Mouse (Mus musculus): ENCODE measurements around the gene Serpinf1. TPM values are rescaled to one million over a fixed set of nuclear protein-coding genes. Genes with fewer than 3 reads are reported as not detected.

Gene Serpinf1
- total RNA-seq, 2 experiments from 2014 or later = 55.5 to 168 TPM

GRCm38 (mm10) chr11:75453991-75454930 is 31.8 kb upstream of the Serpinf1 start, which contains the start of gene Wdr81:
Gene Wdr81, minus strand, starts transcription at chr11:75454717.
- peak; percentile 62 for TF ChIP-seq CTCF (IDR thresholded peaks at IDR 0.05)
- intact Hi-C loops (cut with DNase I) = no loop called here
- H3K27ac ChIP-seq = peak within 1 kb of the TSS; percentile 88
- peak; percentile 93 for DNase-seq
- H3K4me3 ChIP-seq = peak within 1 kb of the TSS; percentile 88

GRCm38 (mm10) chr11:75452812-75453557 is 30.5 kb upstream of the Serpinf1 start:
- intact Hi-C loops (cut with DNase I) = no loop called here
- no peak for DNase-seq
- Histone ChIP-seq H3K4me3 (peak overlapping the region; percentile 88; the same call in 1 of the 2 replicates), H3K27ac (no peak overlapping the region)
- no peak for TF ChIP-seq CTCF (IDR thresholded peaks at IDR 0.05)

GRCm38 (mm10) chr11:75452081-75452480 is 29.6 kb upstream of the Serpinf1 start:
- Histone ChIP-seq H3K4me3 (no peak overlapping the region), H3K27ac (no peak overlapping the region)
- intact Hi-C loops (cut with DNase I) = no loop called here
- no peak for TF ChIP-seq CTCF (IDR thresholded peaks at IDR 0.05)
- DNase-seq = no peak

GRCm38 (mm10) chr11:75450936-75451335 is 28.4 kb upstream of the Serpinf1 start:
- TF ChIP-seq CTCF (IDR thresholded peaks at IDR 0.05) = no peak
- no peak for DNase-seq
- intact Hi-C loops (cut with DNase I) = no loop called here
- Histone ChIP-seq H3K4me3 (peak overlapping the region; percentile 24), H3K27ac (no peak overlapping the region)

GRCm38 (mm10) chr11:75450304-75450908 is 27.9 kb upstream of the Serpinf1 start:
- H3K27ac ChIP-seq = no peak overlapping the region
- no peak for TF ChIP-seq CTCF (IDR thresholded peaks at IDR 0.05)
- H3K4me3 ChIP-seq = peak overlapping the region; percentile 24
- intact Hi-C loops (cut with DNase I) = no loop called here
- no peak for DNase-seq

- H3K4me3 ChIP-seq = no peak overlapping the region
- TF ChIP-seq CTCF (IDR thresholded peaks at IDR 0.05) = no peak
- no peak overlapping the region for H3K27ac ChIP-seq
- intact Hi-C loops (cut with DNase I) = no loop called here
- no peak for DNase-seq
Measured at GRCm38 (mm10) chr11:75449695-75450094, 27.2 kb upstream of the Serpinf1 start.

GRCm38 (mm10) chr11:75448575-75448974 is 26.1 kb upstream of the Serpinf1 start:
- DNase-seq = no peak
- intact Hi-C loops (cut with DNase I) = no loop called here
- no peak overlapping the region for H3K27ac ChIP-seq
- H3K4me3 ChIP-seq = no peak overlapping the region
- TF ChIP-seq CTCF (IDR thresholded peaks at IDR 0.05) = no peak

- DNase-seq = no peak
- TF ChIP-seq CTCF (IDR thresholded peaks at IDR 0.05) = no peak
- H3K27ac ChIP-seq = no peak overlapping the region
- H3K4me3 ChIP-seq = no peak overlapping the region
- intact Hi-C loops (cut with DNase I) = no loop called here
Measured at GRCm38 (mm10) chr11:75443711-75444110, 21.2 kb upstream of the Serpinf1 start.

GRCm38 (mm10) chr11:75441601-75442000 is 19.1 kb upstream of the Serpinf1 start:
- no peak overlapping the region for H3K27ac ChIP-seq
- no peak for TF ChIP-seq CTCF (IDR thresholded peaks at IDR 0.05)
- intact Hi-C loops (cut with DNase I) = no loop called here
- DNase-seq = no peak
- no peak overlapping the region for H3K4me3 ChIP-seq

- Histone ChIP-seq H3K27ac (no peak overlapping the region), H3K4me3 (no peak overlapping the region)
- DNase-seq = no peak
- no peak for TF ChIP-seq CTCF (IDR thresholded peaks at IDR 0.05)
- intact Hi-C loops (cut with DNase I) = no loop called here
Measured at GRCm38 (mm10) chr11:75441034-75441433, 18.5 kb upstream of the Serpinf1 start.

- no peak for DNase-seq
- Histone ChIP-seq H3K4me3 (no peak overlapping the region), H3K27ac (no peak overlapping the region)
- no peak for TF ChIP-seq CTCF (IDR thresholded peaks at IDR 0.05)
- intact Hi-C loops (cut with DNase I) = no loop called here
Measured at GRCm38 (mm10) chr11:75439951-75440350, 17.4 kb upstream of the Serpinf1 start.

- DNase-seq = no peak
- intact Hi-C loops (cut with DNase I) = no loop called here
- TF ChIP-seq CTCF (IDR thresholded peaks at IDR 0.05) = no peak
Measured at GRCm38 (mm10) chr11:75439363-75439762, 16.9 kb upstream of the Serpinf1 start, which contains the start of gene Serpinf2. Gene Serpinf2, minus strand, starts transcription at chr11:75439591.

More at GRCm38 (mm10) chr11:75439363-75439762, 16.9 kb upstream of the Serpinf1 start, which contains the start of gene Serpinf2:
- H3K4me3 ChIP-seq = no peak within 1 kb of the TSS
- H3K27ac ChIP-seq = no peak within 1 kb of the TSS

All from gastrocnemius, adult 2 months (tissue).